Mouse (Mus musculus): ENCODE data around the gene Tmem266.
A peak's percentile ranks its signal among the peaks of the same experiment; 100 is the strongest.

Gene Tmem266

DNA sequence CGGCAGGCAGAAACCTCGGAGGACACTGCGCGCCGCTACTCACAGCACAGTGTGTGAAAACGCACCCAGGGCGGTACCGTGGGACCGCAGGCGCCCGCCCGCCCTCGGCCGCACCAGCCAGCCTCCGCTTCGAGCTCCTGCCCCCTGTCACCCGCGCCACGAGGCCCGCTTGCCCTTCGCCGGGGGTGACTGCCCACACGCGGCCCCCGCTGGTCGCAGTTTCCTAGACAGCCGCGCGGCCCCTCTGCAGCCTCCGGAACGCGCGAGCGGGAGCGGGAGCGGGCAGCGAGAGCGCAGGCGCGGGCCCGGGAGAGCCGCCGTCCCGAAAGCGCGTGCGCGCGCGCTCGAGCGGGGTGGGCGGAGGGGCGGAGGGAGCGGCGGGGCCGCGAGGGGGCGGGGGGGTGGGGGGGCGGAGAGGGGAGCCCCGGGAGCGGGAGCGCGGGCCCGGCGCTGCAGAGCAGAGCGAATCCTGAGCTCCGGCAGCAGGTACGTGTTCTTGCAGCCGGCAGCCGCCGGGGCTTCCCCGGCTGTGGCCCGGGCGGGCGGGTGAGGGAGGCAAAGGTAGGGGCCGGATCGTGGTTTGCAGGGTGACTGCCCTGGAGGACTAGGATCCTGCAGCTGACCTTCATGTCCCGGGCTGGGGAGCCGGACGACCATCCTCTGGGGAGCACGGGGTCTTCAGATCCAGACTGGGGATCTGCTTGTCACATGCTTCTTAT, at the start of gene Tmem266, which contains the start of gene Nrg4:
TSS of gene Tmem266 (plus strand) at position 399 of the 719 bp plus-strand sequence.
TSS of gene Nrg4 (minus strand) at position 330 of the 719 bp plus-strand sequence.
- peak; percentile 83 for DNase-seq (ENCODE audit: low spot score)

DNA sequence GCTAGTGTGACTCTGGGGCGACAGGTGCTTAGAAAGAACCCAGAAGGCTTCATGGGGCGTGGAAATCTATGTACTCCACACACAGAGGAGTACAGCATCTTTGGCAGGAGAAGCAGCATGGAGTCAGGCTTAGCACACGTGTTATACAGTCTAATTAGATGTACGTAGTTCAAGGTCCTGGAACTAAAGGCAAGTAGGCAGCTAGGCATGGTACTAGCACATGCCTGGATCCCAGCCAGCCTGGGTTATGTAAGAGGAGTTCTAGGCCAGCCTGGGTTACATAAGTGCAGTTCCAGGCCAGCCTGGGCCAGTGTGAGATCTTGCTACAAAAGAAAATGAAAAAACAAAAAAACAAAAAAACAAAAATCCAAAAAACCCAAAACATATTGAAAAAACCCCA, 49.2 kb upstream of the Tmem266 start:
- DNase-seq (ENCODE audit: low spot score): peak; percentile 19

DNA sequence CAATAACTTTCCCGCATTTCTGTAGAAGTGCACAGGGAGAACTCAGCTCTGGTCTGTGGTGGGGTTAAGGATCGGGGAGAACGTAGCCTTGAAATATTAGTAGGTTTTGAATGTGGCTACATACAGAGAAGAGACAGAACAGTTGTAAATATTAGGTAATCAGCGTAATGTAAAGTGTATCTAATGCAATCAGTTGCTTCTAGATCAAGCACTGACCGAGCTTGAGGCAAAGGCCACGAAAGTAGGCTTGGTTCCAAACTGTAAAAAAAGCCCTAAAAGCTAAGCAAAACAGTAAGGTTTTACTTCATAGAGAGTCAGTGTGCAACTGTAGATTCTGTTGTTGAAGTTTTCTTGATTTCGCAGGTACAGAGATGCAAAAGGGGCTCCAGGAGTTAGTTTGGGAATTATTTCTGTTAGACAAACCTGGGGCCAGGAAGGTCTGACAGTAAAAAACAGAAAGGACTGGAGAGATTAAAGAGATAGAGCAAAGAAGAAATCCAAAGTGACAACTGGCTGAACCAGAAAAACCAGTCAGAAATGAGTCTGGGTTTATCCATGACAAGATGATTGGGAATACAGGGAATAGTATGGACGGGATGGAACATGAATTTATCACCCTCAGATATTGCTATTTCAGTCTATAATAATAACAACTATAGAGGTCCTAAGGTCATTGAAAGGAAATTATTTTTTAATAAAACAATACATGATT, 47.4 kb upstream of the Tmem266 start:
- DNase-seq (ENCODE audit: low spot score): no peak

DNA sequence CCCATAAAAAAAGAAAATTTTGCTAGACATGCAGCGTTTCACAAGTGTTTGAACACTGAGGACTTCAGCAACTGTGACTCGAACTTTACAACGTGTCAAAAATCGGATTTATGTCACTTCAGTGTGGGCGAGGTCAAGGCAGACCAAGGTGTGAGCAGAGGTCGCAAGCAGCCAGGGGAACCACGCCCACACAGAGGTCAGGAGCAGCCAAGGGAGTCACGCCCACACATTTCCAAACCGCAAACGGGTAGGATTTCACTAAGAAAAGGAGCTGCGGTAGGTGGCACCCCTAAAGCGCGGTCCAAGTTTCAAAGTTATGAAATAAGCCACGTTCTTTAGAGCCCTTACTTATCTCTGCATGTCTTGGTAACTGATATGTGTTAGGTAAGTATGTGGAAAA, 43.2 kb upstream of the Tmem266 start:
- peak; percentile 46 for DNase-seq (ENCODE audit: low spot score)

DNA sequence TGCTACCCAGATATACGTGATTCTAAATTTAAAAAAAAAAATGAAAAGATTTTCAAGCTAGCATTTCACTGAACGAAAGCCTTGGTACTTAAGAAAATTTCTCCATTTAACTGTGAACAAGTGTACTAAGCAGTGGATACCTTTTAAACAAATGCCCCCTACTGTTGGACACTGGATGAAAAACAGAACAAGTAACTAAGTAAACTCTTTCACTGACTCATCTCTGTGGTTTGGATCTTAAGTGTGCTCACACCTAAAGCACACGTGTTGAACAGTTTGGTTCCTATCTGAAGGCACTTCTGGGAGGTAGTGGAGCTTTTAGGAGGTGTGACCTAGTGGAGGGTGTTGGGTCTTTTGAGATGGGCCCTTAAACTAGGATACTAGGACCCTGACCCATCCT, 41.5 kb upstream of the Tmem266 start:
- DNase-seq (ENCODE audit: low spot score): no peak

DNA sequence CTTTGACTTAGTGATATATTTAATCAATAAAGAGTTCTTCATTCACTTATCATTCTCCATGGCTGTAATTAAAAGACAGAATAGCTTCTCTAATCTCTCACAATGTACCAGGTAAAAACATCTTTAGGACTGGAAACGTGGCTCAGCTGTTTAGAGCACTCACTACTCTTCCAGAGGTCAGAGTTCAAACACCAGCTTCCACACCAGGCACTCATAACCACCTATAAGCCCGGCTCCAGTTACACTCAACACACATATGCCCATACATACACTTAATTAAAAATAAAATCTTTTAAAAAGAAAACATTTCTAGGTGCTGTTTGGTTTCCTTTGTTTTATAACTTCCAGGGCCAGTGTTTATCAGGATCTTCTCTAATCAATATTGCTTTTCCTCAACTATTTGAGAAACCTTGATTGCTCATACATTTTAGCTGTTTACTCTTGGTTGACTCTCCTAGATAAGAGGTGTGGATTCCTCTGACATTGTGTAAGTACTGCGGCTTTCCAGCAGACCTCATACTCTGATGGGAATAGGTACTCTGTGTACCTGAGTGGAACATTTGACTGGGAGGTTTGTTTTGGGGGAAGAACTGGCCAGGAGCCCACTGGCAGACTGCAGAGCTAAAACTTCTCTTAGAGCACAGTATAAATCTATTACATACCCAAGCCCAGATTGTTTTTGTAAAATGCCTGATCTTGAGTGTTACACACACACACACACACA, 37.1 kb upstream of the Tmem266 start:
- DNase-seq (ENCODE audit: low spot score): no peak

DNA sequence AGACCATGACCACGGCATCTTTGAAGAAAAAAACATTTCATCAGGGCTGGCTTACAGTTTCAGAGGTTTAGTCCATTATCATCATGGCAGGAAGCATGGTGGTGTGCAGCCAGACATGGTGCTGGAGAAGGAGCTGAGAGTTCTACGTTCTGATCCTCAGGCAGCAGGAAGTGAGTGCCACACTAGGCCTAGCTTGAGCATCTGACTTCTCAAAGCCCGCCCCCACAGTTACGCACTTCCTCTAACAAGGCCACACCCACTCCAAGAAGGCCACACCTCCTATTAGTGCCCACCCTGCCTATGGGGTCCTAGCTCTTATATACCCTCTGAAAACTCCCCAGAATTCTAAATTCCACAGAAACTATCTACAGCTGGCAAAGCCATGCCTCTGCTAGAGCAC, 34.7 kb upstream of the Tmem266 start:
- no peak for DNase-seq (ENCODE audit: low spot score)

DNA sequence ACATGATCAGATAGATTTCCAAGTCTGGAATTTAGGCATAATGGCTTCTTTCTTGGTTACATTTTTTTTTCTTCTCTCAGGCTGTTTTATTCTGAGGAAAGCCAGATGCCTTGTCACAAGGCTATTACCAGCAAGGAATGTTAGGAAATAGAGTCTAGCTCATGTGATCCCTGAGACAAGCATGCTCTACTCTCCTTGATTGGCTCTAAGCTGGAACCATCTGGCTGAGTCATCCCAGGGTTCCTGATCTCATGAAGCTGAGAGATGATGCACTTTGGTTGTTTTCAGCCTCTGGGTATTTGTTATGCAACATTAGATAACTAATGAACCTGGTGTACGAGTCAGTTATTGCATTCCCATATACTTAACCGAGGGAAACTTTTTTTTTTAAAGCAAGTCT, 30.5 kb upstream of the Tmem266 start:
- no peak for DNase-seq (ENCODE audit: low spot score)

DNA sequence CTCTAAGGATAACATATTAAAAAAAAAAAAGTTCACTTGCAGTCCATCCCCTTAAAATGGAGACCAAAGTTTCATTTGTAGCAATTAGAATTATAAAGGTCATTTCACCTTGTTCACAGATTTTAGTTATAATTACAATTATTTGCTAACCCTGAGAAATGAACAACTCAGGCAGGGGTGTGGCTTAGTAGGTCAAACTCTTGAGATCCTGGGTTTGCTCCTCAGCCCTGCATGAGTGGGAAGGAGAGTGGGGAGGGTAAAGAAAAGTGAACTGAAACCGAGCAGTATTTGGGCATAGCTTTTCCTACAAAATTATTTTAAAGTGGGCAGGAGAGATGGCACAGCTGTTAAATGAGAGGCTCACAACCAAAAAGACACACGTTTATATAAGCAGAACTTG, 19.6 kb upstream of the Tmem266 start:
- DNase-seq (ENCODE audit: low spot score): no peak

DNA sequence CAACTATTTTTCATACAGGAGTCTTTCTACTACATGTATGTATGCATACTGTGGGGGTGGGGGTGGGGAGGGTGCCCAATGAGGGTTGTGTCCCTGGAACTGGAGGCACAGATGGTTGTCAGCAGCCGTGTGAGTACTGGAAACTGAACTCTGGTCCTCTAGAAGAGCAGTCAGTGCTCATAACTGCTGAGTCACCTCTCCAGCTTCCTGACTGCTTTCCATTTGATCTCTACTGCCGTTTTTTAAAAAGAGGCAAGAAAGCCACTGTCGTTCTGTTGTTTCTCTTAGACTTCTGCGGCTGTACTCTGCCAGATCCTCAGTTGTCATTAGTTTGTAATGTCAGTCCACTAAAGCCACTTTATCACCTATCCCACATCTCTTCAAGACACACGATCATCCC, 19.2 kb upstream of the Tmem266 start:
- DNase-seq (ENCODE audit: low spot score): no peak

DNA sequence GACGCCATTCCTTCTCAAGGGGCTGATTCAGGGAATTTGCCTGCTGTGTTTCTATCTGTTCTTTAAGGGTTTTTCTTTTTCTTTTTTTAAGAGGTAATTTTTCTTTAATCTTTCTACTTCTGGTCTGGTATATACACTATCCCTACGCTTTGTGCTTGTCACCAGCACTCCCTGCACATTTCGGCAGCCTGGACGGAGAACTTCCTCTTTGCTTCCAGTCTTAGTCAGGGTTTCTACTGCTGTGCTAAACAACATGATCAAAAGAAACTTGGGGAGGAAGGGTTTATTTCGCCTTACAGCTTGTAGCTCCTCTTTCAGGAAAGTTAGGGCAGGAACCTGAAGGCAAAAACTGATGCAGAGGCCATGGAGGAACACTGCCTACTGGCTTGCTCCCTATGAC, 18.3 kb upstream of the Tmem266 start:
- no peak for DNase-seq (ENCODE audit: low spot score)

DNA sequence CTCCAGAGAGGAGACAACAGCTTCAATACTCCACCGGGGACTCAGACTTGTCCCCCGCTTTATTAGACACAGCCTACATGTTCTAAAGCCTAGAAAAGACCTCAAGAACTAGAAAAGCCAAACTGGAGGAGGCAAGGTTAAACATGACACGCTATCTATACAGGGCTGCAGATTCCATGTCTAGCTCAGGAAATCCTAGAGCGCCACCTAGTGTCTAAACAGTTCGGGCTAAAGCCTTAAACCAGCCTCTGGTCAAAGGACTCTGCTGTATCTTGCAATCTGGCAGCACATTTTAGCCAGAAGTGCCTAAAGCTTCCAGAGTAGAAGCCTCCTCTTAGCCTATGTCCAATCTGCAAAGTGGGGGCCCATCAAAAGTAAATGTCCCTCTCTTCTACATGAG, 15.2 kb upstream of the Tmem266 start:
- peak; percentile 34 for DNase-seq (ENCODE audit: low spot score)

DNA sequence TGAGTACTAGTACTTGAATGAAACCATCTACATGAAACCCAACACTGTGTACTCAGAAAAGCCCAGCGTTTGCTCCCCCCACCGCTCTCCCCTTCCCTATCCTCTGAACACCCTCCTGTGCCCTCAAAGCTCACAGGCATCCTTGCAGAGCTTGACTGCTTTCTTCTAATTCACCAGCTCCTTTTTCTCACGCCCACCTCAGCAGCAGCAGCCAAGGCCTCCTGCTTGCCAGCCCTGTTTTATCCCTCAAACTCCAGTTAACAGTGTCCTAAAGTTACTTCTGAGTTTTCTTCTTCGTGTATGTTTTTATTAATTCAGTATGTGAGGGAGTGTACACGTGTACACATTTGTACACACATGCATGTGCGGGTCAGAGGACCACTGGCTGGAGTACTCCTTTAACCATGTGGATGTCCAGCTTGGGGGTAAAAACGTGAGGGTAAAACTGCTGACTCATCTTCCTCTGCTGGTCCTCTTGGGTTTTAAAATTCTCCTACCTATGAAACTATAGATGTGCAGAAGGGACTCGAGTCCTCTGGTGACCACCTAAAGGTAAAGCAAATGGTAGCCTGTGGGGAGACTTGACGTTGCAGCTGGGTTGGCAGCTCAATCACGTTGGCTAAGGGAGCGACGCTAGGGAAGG, 13.0 kb upstream of the Tmem266 start:
- no peak for DNase-seq (ENCODE audit: low spot score)

DNA sequence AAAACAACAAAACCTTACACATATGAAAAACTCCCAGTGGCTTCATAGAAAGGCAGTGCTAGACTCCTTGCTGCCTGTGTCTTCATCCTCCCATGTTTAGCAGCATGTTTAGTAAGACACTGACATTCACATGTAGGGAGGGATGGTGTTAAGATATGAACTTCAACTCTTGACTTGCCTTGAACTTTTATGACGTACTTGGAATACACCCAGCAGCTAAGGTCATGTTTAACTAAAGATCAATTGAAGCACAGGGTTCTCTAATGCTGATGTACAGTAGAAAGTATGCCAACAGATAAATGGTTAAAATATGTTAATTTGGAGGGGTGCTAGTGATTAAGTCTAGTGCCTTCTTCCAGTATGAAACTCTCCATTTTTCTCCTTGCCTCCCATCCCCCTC, 4.1 kb upstream of the Tmem266 start:
- DNase-seq (ENCODE audit: low spot score): no peak

DNA sequence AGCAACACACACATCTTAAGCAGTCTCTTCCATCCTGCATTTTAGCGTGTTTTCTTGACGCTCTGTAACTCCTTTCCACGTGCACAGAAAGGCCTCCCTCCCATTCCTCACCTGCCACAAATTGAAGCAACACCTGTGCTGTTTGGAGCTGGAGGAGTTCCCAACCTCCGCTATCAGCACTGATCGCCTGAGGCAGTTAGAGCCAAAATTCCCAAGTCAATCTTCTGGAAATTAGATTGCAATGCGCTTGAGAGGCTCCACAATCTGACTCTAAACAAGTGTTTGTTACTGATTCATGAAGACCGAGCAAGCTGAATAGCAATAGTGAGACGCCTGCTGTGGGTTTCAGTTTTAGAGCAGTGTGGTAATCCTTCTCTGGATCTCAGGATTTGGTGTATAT, 2.6 kb upstream of the Tmem266 start:
- no peak for DNase-seq (ENCODE audit: low spot score)

DNA sequence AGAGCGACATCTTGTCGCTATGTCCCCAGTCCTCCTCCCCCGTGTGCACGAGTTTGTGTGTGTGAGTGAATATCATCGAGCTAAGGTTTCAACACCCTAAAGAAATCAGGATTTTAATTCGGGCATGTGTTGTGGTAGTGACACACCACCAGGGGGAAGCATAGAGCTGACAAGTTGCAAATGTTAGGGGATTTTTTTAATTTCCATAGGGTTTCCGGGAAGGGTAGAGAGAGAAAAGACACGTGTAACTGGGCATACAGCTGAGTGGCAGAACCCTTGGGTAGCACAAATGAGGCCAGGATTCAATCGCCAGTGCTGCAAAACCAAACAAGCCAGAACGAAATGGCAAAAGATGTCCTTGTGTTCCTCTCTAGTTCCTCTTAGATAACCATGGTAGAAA, 2.2 kb upstream of the Tmem266 start:
- no peak for DNase-seq (ENCODE audit: low spot score)

DNA sequence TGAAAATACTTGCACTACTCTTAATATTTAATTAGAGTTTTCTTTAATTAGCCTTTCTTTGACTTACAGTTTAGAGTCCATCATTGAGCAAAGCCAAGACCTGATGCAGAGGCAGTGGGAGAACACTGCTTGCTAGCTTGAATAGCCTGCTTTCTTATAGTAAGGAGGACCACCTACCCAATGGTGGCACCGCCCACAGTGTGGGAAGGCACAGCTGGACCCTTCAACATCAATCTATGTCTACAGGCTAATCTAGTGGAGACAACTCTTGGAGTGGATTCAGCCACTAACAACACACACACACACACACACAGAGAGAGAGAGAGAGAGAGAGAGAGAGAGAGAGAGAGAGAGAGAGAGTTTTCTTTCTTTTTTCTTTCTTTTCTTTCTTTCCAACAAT, 1.7 kb upstream of the Tmem266 start:
- no peak for DNase-seq (ENCODE audit: low spot score)

DNA sequence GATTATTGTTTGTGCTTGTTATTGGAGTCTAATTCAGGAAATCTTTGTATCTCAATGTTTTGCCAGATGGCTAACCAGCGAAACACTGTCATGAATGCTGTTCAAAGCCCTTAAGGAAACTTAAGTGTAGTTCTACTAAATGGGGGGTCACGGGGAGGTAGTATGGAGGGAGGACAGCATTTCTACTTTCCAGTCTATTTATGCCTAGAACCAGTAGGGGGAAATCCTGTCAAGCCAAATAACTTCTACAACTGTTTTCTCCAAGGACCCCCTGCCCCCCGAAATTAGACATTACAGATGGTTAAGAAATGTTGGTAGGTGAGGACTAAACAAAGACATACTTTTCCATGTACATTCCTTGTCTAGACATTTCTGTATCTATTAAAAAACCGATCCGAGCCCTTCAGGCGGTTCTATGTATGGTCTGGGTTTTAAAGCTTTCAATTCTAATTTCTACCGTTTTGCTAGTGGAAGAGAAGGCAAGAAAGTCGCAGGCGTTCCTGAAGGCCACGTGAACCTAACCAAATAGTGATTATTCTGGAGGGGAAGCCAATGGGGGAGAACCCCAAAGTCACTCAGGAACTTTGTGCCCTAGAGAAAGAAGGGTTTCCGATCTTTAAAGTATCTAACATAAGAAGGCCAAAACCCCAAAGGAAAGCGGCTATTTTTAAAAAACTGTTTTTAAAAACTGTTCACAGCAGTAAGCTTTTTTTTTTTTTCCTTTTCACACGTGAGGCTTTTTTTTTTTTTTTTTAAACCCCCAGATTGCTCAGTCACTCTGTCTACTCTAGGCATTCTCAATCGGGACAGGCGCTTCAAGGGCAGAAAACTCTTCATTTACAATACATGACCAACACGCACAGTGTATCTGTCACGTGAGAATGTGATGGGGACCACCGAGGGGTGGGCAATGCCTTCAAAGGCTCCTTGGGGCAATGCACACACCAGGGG, 874 bp upstream of the Tmem266 start:
- no peak for DNase-seq (ENCODE audit: low spot score)

DNA sequence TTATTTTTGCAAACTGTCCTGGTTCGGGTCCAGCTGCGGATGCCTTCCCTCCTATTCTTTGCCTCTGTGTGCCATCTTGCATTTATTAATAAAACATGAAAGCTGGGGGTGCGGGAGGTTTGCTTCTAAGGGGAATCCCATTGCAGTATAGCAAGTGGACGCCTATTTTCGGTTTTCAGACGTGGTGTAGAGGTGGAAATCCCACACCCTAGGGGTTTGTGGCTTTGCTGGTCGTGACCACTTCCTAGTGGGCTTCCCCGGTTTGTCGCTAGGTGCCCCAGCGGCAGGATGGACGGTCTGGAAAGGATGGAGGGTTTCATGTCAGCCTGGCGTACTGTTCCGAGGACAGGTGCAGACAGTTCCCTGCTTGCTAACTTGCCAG, 512 bp downstream of the Tmem266 start:
- no peak for DNase-seq (ENCODE audit: low spot score)

DNA sequence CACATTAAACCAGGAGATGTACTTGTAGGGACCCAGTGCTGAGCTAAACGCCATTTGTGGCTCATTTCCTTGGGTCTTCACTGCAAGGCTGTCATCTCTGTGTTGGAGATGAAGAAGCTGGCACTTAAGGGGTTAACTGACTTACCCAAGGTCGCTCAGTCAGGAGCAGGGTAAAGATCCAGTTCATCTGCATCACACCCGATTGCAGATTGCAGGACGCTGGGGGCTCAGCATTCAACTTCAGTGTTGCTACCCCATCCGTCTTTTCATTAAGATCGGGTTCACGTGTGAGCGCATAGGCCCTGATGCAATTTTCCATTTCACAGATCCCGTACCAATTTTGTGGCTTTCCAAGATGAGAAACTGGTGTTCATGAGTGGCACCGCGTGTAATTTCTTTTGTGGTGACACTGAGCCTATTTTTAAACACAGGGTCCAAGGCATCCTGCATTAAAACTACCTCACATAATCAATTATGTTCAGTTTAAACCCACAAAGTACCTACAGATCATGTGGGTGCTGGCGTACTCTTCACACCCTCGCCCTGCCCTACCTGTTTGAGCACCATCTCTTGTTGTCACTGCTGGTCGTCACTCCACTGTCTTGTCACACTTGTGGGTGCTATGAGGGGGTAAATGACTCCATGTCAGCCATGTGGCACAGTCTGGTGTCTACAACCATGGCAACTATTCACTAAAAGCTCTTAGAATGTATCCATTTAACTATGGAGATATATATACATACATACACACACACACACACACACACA, 1.6 kb downstream of the Tmem266 start:
- DNase-seq (ENCODE audit: low spot score): no peak

DNA sequence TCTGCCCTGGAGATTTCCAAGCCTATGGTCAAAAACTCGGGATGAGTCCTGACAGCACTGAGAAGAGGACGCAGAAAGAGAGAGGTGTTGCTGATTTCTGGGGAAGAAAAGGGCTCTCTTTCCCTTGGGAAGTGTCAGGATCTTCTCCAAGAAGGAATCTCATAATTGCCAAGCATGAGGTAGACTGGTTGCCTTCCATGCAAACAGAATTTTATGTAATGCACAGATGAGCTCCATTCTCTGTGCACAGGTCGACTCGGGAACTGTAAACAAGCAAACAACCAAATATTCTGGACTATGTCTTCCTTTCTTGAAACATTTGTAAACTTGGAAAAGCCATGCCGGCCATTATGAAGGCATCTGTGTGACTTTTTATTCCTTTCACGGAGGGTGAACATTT, 2.7 kb downstream of the Tmem266 start:
- DNase-seq (ENCODE audit: low spot score): no peak

Data from ovary, postnatal 36 days (tissue).